Mouse (Mus musculus) olfactory bulb, adult 2 months (tissue): Measurements from ENCODE around the gene Lefty1. TPM values are rescaled to one million over a fixed set of nuclear protein-coding genes. Genes with fewer than 3 reads are reported as not detected.
A peak's percentile ranks its signal among the peaks of the same experiment; 100 is the strongest.
"Not testable (repeated sequence)": the region's sequence is repeated elsewhere in the genome, so short reads cannot be mapped to it uniquely, and the experiment has no call there.

ENCODE experiments used
- H3K27ac ChIP-seq: fragments of 200-500 bp; 2 replicates; pipeline ENCODE4 v1.5.1; 2012; ENCODE audit warnings: low read depth, low read length; ENCODE audit not compliant: insufficient read depth
- H3K4me1 ChIP-seq: fragments of 200-500 bp; 2 replicates; pipeline ENCODE4 v1.6.1; 2012; ENCODE audit warnings: low read length; ENCODE audit not compliant: control insufficient read depth, insufficient read depth
- H3K4me3 ChIP-seq: fragments of 200-500 bp; 2 replicates; pipeline ENCODE4 v1.5.1; 2012; ENCODE audit warnings: mild to moderate bottlenecking, low read depth, low read length, moderate library complexity; ENCODE audit not compliant: insufficient read depth
- CTCF ChIP-seq: fragments of 200-500 bp; IDR thresholded peaks from 2 replicates; pipeline ENCODE4 v1.5.1; 2012; ENCODE audit warnings: low read depth, mild to moderate bottlenecking, low read length, moderate library complexity; ENCODE audit not compliant: insufficient read depth
- POLR2A ChIP-seq: fragments of 200-500 bp; IDR thresholded peaks from 2 replicates; pipeline ENCODE4 v1.6.1; 2012; ENCODE audit warnings: mild to moderate bottlenecking, low read depth, low read length, moderate library complexity; ENCODE audit not compliant: insufficient read depth
- WGBS: fragments of 180-500 bp; shearing (Covaris S2); methylation state at CpG from one replicate; pipeline ENCODE4 v1.1.7; 2018; 5-methylcytosine and 5-hydroxymethylcytosine counted together
- polyA plus RNA-seq: library from polyadenylated mRNA; stranded (reverse); fragments of >200 nt; gene quantifications from 2 replicates; pipeline ENCODE4 v1.2.4, GENCODE M21; 2012; ENCODE audit warnings: low replicate concordance; ENCODE audit not compliant: missing spikeins, insufficient read depth, insufficient read length

The Lefty1 gene
- polyA plus RNA-seq, 1 experiment = not detected

DNA sequence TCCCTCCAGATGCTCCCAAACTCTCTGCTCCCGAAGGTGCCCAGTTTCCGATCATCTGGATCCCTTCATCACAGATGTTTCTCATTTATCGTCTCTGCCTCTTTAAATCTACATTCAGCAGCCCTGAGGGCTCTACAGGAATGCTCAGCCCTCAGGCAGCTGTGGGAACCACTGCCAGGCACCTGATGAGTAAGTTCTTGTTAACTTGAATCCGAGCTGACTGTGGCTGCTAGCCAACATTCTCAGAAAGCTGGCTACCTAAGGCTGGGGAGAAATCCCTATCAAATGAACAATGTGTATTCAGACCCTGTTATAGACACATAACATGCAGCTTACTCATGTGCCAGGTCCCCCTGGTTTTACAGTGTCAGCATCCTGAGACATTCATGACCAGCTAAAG lies 21.0 kb upstream of the Lefty1 start:
- H3K27ac ChIP-seq = no peak overlapping the region
- 50% methylated on average over 4 of the region's 4 CpGs for WGBS

DNA sequence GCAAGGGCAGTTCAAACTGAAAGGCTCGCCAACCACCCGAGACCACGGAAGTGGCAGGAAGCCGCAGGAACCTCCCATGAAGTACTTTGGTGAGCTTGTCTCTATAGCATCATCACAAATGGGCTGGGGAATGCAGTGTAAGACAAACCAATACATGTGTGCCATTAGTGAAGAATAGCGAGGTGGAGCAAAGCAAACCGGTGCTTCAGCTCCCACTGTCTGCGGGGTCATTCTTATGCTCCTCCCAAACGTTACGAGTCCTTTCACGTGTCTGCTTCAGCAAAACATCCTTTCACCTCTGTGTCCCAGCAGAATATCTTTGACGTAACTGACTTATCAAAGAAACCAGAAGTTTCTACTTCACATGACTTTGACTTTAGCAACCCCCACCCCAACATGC lies 18.4 kb upstream of the Lefty1 start:
- Histone ChIP-seq H3K27ac (no peak overlapping the region), H3K4me3 (no peak overlapping the region), H3K4me1 (no peaks in the 10 kb centered on the region)
- TF ChIP-seq POLR2A (no peak), CTCF (no peak)
- WGBS = 91% methylated on average over 11 of the region's 11 CpGs

More for the DNA sequence above, 21.0 kb upstream of the Lefty1 start:
- TF ChIP-seq CTCF (no peak), POLR2A (no peak)
- H3K4me3 ChIP-seq = no peak overlapping the region
- no peaks in the 10 kb centered on the region for H3K4me1 ChIP-seq

- 71% methylated on average over 1 of the region's 1 CpGs for WGBS
- no peak overlapping the region for H3K4me3 ChIP-seq
These were observed 17.8 kb upstream of the Lefty1 start for GRCm38 (mm10) chr1:180917053-180917452.

GRCm38 (mm10) chr1:180919686-180920085 lies 15.1 kb upstream of the Lefty1 start:
- WGBS = 48% methylated on average over 8 of the region's 8 CpGs
- H3K4me3 ChIP-seq = no peak overlapping the region
- no peak overlapping the region for H3K27ac ChIP-seq
- peaks cover 8% of the 10 kb centered on the region for H3K4me1 ChIP-seq
- no peak for TF ChIP-seq CTCF
- TF ChIP-seq POLR2A = no peak

More at GRCm38 (mm10) chr1:180917053-180917452, 17.8 kb upstream of the Lefty1 start:
- no peak for TF ChIP-seq POLR2A
- no peak for TF ChIP-seq CTCF
- H3K27ac ChIP-seq = no peak overlapping the region
- H3K4me1 ChIP-seq = peaks cover 4% of the 10 kb centered on the region

DNA sequence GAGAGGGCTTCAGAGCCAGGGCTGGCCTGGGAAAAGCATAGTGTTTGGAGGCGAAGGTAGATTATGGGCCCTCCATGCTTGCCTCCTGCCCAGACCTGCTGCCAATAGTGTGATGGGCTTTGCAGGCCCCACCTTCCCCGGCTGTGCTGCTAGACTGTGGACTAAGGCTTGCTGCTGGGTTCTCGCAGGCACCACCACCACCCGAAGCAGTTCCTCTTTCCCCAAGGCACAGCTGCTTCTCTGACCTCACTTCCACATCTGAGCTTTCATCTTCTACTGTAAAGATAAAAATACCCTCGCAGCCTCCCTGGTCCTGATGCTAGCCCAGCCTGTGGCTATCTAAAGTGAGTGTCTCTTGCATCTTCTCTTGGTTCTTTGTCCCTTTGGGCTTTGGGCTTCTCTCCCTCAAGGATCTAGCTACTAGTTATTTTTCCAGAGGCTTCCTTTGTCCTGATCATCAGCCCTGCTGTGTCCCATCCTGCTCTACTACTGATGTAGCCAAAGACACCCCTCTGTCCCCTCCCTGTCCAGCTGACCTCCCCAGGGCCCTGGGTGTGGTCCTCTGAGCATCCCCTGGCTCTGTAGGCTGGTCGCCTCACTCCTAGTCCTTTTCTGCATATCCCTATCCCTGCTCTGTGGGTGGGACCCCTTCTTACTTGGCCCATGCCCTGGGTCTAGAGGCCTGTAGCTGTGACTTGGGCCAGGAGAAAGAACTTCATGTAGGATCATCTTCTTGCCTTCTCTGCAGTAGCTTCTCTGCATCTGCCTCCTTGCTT lies 12.4 kb upstream of the Lefty1 start:
- Histone ChIP-seq H3K27ac (peak overlapping the region; percentile 74), H3K4me3 (no peak overlapping the region), H3K4me1 (peaks cover 8% of the 10 kb centered on the region)
- TF ChIP-seq POLR2A (no peak), CTCF (no peak)
- 50% methylated on average over 6 of the region's 6 CpGs for WGBS

GRCm38 (mm10) chr1:180924737-180925136 lies 10.1 kb upstream of the Lefty1 start:
- TF ChIP-seq POLR2A = no peak
- Histone ChIP-seq H3K27ac (no peak overlapping the region), H3K4me1 (peaks cover 8% of the 10 kb centered on the region), H3K4me3 (no peak overlapping the region)
- WGBS = 64% methylated on average over 2 of the region's 2 CpGs

GRCm38 (mm10) chr1:180926286-180926685 lies 8.5 kb upstream of the Lefty1 start:
- TF ChIP-seq POLR2A (no peak), CTCF (no peak)
- WGBS = 78% methylated on average over 4 of the region's 4 CpGs
- no peak overlapping the region for H3K27ac ChIP-seq
- H3K4me1 ChIP-seq = peaks cover 8% of the 10 kb centered on the region
- H3K4me3 ChIP-seq = no peak overlapping the region

- TF ChIP-seq CTCF = no peak
- TF ChIP-seq POLR2A = no peak
- WGBS = 76% methylated on average over 2 of the region's 2 CpGs
- Histone ChIP-seq H3K4me3 (no peak overlapping the region), H3K4me1 (no peaks in the 10 kb centered on the region), H3K27ac (no peak overlapping the region)
These were observed 5.2 kb upstream of the Lefty1 start for GRCm38 (mm10) chr1:180929599-180929998.

- 22% methylated on average over 3 of the region's 3 CpGs for WGBS
- H3K27ac ChIP-seq = no peak overlapping the region
- TF ChIP-seq CTCF (no peak), POLR2A (no peak)
- no peak overlapping the region for H3K4me3 ChIP-seq
- no peaks in the 10 kb centered on the region for H3K4me1 ChIP-seq
These were observed 3.7 kb upstream of the Lefty1 start for GRCm38 (mm10) chr1:180931106-180931505.

GRCm38 (mm10) chr1:180933659-180934058 lies 1.2 kb upstream of the Lefty1 start:
- TF ChIP-seq CTCF (no peak), POLR2A (no peak)
- 56% methylated on average over 6 of the region's 6 CpGs for WGBS
- Histone ChIP-seq H3K4me1 (peaks cover 8% of the 10 kb centered on the region; the same call in 1 of the 2 replicates), H3K27ac (no peak overlapping the region), H3K4me3 (no peak overlapping the region)

DNA sequence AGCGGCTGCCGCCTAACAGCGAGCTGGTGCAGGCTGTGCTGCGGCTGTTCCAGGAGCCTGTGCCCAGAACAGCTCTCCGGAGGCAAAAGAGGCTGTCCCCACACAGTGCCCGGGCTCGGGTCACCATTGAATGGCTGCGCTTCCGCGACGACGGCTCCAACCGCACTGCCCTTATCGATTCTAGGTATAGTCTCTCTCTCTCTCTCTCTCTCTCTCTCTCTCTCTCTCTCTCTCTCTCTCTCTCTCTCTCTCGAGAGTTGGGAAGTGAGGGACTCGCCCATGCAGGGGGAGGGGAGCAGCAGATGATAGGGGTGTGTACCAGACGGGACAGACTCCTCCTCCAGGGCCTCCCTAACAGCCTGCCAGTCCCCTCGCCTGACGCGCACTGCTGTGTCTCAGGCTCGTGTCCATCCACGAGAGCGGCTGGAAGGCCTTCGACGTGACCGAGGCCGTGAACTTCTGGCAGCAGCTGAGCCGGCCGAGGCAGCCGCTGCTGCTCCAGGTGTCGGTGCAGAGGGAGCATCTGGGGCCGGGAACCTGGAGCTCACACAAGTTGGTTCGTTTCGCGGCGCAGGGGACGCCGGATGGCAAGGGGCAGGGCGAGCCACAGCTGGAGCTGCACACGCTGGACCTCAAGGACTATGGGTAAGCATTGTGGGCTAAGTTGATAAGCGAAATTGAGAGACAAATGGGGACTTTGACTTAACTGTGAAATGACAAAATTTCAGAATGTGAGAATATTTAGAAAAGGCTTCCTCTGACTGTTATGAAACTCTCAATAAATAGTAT lies 2.0 kb downstream of the Lefty1 start:
- not testable (repeated sequence) for H3K27ac ChIP-seq
- peak overlapping the region; percentile 28; the same call in 1 of the 2 replicates for H3K4me3 ChIP-seq
- H3K4me1 ChIP-seq = peaks cover 12% of the 10 kb centered on the region
- 21% methylated on average over 40 of the region's 41 CpGs for WGBS

- H3K4me1 ChIP-seq = peaks cover 19% of the 10 kb centered on the region
- H3K27ac ChIP-seq, H3K4me3 ChIP-seq: not testable (repeated sequence)
- WGBS = 76% methylated on average over 13 of the region's 13 CpGs
These were observed 2.8 kb downstream of the Lefty1 start for GRCm38 (mm10) chr1:180937631-180938030.

- peaks cover 22% of the 10 kb centered on the region for H3K4me1 ChIP-seq
- H3K4me3 ChIP-seq = not testable (repeated sequence)
- WGBS = 89% methylated on average over 2 of the region's 2 CpGs
These were observed 4.0 kb downstream of the Lefty1 start for GRCm38 (mm10) chr1:180938781-180939180.

More at GRCm38 (mm10) chr1:180938781-180939180, 4.0 kb downstream of the Lefty1 start:
- not testable (repeated sequence) for H3K27ac ChIP-seq
